Mouse (Mus musculus): ENCODE measurements around the gene Gabrg2. TPM values are rescaled to one million over a fixed set of nuclear protein-coding genes. Genes with fewer than 3 reads are reported as not detected.

Gabrg2 gene
- 0.28 TPM for polyA plus RNA-seq (2012; fragmentation: generic; extraction: Trizol)

DNA sequence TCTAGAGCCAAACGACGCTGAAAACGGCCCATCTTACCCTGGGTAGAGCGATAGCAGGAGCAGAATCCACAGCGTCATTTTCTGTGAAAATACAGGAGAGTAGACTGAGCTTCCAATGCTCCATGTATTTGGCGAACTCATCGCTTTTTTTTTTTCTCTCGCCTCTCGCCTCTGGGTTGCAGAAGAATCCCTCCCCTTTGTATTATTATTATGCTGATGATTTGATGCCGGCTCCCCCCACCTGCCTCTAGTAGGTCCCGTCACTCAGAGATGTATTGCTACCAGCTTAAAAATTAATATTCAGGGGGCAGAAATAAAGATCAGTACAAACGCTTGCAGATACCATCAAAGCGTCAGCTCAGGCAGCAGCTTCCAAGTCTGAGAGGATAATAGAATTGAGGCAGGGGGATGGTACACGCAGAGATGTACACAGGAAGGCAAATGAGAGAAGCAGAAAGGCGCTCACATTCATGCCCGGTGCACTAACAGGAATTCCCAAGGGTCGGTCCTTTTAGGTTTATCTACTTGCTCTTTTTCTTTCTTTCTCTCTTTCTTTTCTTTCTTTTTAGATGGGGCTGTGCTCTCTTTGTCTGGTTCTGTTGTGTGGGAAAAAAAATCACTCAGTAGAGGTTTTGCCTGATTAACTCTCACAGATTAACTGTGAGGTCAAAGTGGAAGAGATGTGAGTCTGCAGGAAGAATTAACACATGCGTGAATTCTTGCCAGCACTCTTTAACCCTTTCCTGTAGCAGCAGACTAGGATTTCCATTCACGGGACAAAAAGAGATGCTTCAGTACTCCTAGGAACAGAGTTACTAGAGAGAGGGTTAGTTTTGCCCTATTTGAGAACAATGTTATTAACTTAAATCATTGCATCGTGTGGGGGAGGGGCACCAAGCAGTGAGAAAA lies at the start of gene Gabrg2:
Gene Gabrg2 (minus strand): TSS at position 668 of the 909 bp plus-strand sequence.
- H3K27me3 ChIP-seq (ENCODE audit: control insufficient read depth, insufficient read depth, insufficient read length) = no peaks in the 10 kb centered on the region
- H3ac ChIP-seq (ENCODE audit: control insufficient read depth, insufficient read length) = no peak within 1 kb of the TSS
- TF ChIP-seq CEBPB (IDR thresholded peaks at IDR 0.05; ENCODE audit: insufficient read depth, poor library complexity, severe bottlenecking) (no peak), POLR2AphosphoS2 (IDR thresholded peaks at IDR 0.05; ENCODE audit: insufficient read length, low read depth) (no peak), MAX (IDR thresholded peaks at IDR 0.05; ENCODE audit: low read depth) (no peak), TCF12 (IDR thresholded peaks at IDR 0.05; ENCODE audit: insufficient read depth, poor library complexity, severe bottlenecking) (no peak), E2F4 (IDR thresholded peaks at IDR 0.05; ENCODE audit: insufficient read depth) (no peak), TCF3 (IDR thresholded peaks at IDR 0.05; ENCODE audit: insufficient read length, low read depth) (no peak), REST (IDR thresholded peaks at IDR 0.05; ENCODE audit: insufficient read depth, insufficient read length) (no peak), USF1 (IDR thresholded peaks at IDR 0.05; ENCODE audit: low read depth) (no peak), MYOG (IDR thresholded peaks at IDR 0.05; ENCODE audit: control insufficient read depth in 1 of 3, insufficient read depth in 1 of 3, insufficient read length in 2 of 3, low read depth in 2 of 3) (no peak), SRF (IDR thresholded peaks at IDR 0.05; ENCODE audit: control insufficient read depth, insufficient read length, low read depth) (no peak), MYOD1 (IDR thresholded peaks at IDR 0.05; ENCODE audit: control insufficient read depth in 1 of 3, insufficient read length in 2 of 3, low read depth in 2 of 3) (no peak), POLR2A (IDR thresholded peaks at IDR 0.05; ENCODE audit: insufficient read length, low read depth) (no peak)
- H3K36me3 ChIP-seq (ENCODE audit: control insufficient read depth, insufficient read depth) = no peaks in the 10 kb centered on the region
- H3K79me2 ChIP-seq (ENCODE audit: control insufficient read depth, insufficient read depth) = no peaks in the 10 kb centered on the region
- no peak within 1 kb of the TSS for H3K4me3 ChIP-seq
- H3K4me2 ChIP-seq (ENCODE audit: low read depth) = no peak within 1 kb of the TSS

- Histone ChIP-seq H3K36me3 (ENCODE audit: control insufficient read depth, insufficient read depth) (no peaks in the 10 kb centered on the region), H3K79me2 (ENCODE audit: control insufficient read depth, insufficient read depth) (no peaks in the 10 kb centered on the region), H3K4me2 (ENCODE audit: low read depth) (no peak overlapping the region), H3K27me3 (ENCODE audit: control insufficient read depth, insufficient read depth, insufficient read length) (no peaks in the 10 kb centered on the region), H3K4me3 (no peak overlapping the region), H3ac (ENCODE audit: control insufficient read depth, insufficient read length) (no peak overlapping the region)
- TF ChIP-seq SRF (IDR thresholded peaks at IDR 0.05; ENCODE audit: control insufficient read depth, insufficient read length, low read depth) (no peak), MYOD1 (IDR thresholded peaks at IDR 0.05; ENCODE audit: control insufficient read depth in 1 of 3, insufficient read length in 2 of 3, low read depth in 2 of 3) (no peak), TCF12 (IDR thresholded peaks at IDR 0.05; ENCODE audit: insufficient read depth, poor library complexity, severe bottlenecking) (no peak), E2F4 (IDR thresholded peaks at IDR 0.05; ENCODE audit: insufficient read depth) (no peak), MYOG (IDR thresholded peaks at IDR 0.05; ENCODE audit: control insufficient read depth in 1 of 3, insufficient read depth in 1 of 3, insufficient read length in 2 of 3, low read depth in 2 of 3) (no peak), USF1 (IDR thresholded peaks at IDR 0.05; ENCODE audit: low read depth) (no peak), POLR2AphosphoS2 (IDR thresholded peaks at IDR 0.05; ENCODE audit: insufficient read length, low read depth) (no peak), MAX (IDR thresholded peaks at IDR 0.05; ENCODE audit: low read depth) (no peak), CEBPB (IDR thresholded peaks at IDR 0.05; ENCODE audit: insufficient read depth, poor library complexity, severe bottlenecking) (no peak), POLR2A (IDR thresholded peaks at IDR 0.05; ENCODE audit: insufficient read length, low read depth) (no peak), TCF3 (IDR thresholded peaks at IDR 0.05; ENCODE audit: insufficient read length, low read depth) (no peak)
Measured at GRCm38 (mm10) chr11:42048201-42048600, 47.5 kb upstream of the Gabrg2 start.

DNA sequence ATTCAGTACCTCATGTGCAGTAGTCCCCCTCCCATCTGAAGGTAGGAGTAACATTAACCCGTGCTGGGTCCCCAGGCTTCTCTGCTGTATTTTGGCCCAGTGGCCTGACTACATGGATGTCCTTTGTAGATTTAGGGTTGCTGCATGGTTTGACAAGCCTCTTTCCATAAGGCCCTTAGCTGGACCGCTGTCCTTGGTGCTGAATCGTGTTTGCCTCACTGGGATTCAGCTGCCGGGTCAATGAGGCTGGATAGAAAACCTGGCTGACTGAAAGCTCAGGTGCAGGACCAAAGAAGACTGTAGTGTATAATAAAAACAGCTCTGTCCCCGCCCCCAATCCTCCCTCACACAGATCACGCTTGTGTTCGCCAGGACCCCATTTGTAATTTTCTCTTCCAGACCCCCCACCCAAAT lies 1.2 kb downstream of the Gabrg2 start:
- Histone ChIP-seq H3K27me3 (ENCODE audit: control insufficient read depth, insufficient read depth, insufficient read length) (no peaks in the 10 kb centered on the region), H3K4me2 (ENCODE audit: low read depth) (no peak overlapping the region), H3ac (ENCODE audit: control insufficient read depth, insufficient read length) (no peak overlapping the region), H3K79me2 (ENCODE audit: control insufficient read depth, insufficient read depth) (no peaks in the 10 kb centered on the region), H3K4me3 (no peak overlapping the region), H3K36me3 (ENCODE audit: control insufficient read depth, insufficient read depth) (no peaks in the 10 kb centered on the region)
- no peak for TF ChIP-seq TCF3 (IDR thresholded peaks at IDR 0.05; ENCODE audit: insufficient read length, low read depth)
- no peak for TF ChIP-seq MYOD1 (IDR thresholded peaks at IDR 0.05; ENCODE audit: control insufficient read depth in 1 of 3, insufficient read length in 2 of 3, low read depth in 2 of 3)
- TF ChIP-seq USF1 (IDR thresholded peaks at IDR 0.05; ENCODE audit: low read depth) = no peak
- peak; percentile 48 for TF ChIP-seq REST (IDR thresholded peaks at IDR 0.05; ENCODE audit: insufficient read depth, insufficient read length)
- TF ChIP-seq MAX (IDR thresholded peaks at IDR 0.05; ENCODE audit: low read depth) = no peak

- Histone ChIP-seq H3K36me3 (ENCODE audit: control insufficient read depth, insufficient read depth) (no peaks in the 10 kb centered on the region), H3K27me3 (ENCODE audit: control insufficient read depth, insufficient read depth, insufficient read length) (no peaks in the 10 kb centered on the region), H3K4me2 (ENCODE audit: low read depth) (no peak overlapping the region), H3K79me2 (ENCODE audit: control insufficient read depth, insufficient read depth) (no peaks in the 10 kb centered on the region), H3K4me3 (no peak overlapping the region), H3ac (ENCODE audit: control insufficient read depth, insufficient read length) (no peak overlapping the region)
- TF ChIP-seq USF1 (IDR thresholded peaks at IDR 0.05; ENCODE audit: low read depth) = no peak
- no peak for TF ChIP-seq SRF (IDR thresholded peaks at IDR 0.05; ENCODE audit: control insufficient read depth, insufficient read length, low read depth)
- TF ChIP-seq POLR2AphosphoS2 (IDR thresholded peaks at IDR 0.05; ENCODE audit: insufficient read length, low read depth) = no peak
- TF ChIP-seq TCF12 (IDR thresholded peaks at IDR 0.05; ENCODE audit: insufficient read depth, poor library complexity, severe bottlenecking) = no peak
- no peak for TF ChIP-seq TCF3 (IDR thresholded peaks at IDR 0.05; ENCODE audit: insufficient read length, low read depth)
- no peak for TF ChIP-seq MYOG (IDR thresholded peaks at IDR 0.05; ENCODE audit: control insufficient read depth in 1 of 3, insufficient read depth in 1 of 3, insufficient read length in 2 of 3, low read depth in 2 of 3)
- TF ChIP-seq E2F4 (IDR thresholded peaks at IDR 0.05; ENCODE audit: insufficient read depth) = no peak
- no peak for TF ChIP-seq REST (IDR thresholded peaks at IDR 0.05; ENCODE audit: insufficient read depth, insufficient read length)
- TF ChIP-seq MYOD1 (IDR thresholded peaks at IDR 0.05; ENCODE audit: control insufficient read depth in 1 of 3, insufficient read length in 2 of 3, low read depth in 2 of 3) = no peak
- TF ChIP-seq POLR2A (IDR thresholded peaks at IDR 0.05; ENCODE audit: insufficient read length, low read depth) = no peak
- no peak for TF ChIP-seq MAX (IDR thresholded peaks at IDR 0.05; ENCODE audit: low read depth)
- TF ChIP-seq CEBPB (IDR thresholded peaks at IDR 0.05; ENCODE audit: insufficient read depth, poor library complexity, severe bottlenecking) = no peak
Measured at GRCm38 (mm10) chr11:41980152-41980551, 20.5 kb downstream of the Gabrg2 start.
